Mouse (Mus musculus) fibroblast of lung, adult 2 months (primary cell): Measurements from ENCODE around the gene Fcor.

Experiments
- DNase-seq: peaks from one replicate; pipeline ENCODE4 v3.0.0-alpha.2; 2011; ENCODE audit warnings: low read depth

Gene Fcor

DNA sequence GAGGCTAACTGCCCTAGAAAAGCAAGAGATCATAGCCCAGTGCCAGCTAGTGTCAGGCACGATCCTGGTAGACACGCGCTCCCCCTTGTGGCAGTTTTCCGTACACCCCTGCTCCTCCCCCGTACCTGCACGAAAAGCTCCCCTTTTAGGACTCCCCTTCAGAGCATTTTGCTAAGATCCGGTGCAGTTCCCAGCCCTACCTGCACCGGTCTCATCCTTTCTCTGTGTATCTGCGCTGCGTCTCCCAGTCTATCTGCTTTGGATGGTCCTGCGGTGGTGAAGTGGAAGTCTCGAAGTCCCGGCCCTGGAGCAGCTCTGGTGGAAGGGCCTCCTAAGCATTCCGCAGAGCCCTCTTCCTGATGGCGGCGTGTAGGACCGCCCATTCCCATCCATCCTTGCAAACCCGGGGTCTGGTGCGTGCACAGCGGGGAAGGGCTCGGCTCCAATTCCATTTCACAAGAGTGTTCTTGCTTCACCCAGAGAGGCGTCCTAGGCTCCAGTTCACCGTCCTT is at the start of gene Fcor:
Fcor (minus strand) TSS at position 383 of the 512 bp plus-strand sequence.
- DNase-seq, result peak; percentile 54

DNA sequence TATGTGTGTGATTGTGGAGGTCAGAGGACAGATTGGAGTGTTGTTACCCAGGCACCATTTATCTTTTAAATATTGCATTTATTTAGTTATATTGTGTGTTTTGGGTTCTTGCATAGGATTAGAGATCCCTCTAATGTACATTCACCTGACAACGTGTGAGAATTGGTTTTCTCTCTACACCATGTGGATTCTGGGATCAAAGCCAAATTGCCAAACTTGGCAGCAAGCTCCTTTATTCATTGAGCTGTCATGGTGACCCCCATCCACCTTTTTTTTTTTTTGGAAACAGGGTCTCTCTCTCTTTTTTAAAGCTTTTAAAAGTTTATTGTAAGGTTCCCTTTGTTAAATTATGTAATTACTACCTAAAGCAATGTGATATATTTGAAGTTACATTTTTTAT is 48.9 kb upstream of the Fcor start:
- DNase-seq, result no peak

DNA sequence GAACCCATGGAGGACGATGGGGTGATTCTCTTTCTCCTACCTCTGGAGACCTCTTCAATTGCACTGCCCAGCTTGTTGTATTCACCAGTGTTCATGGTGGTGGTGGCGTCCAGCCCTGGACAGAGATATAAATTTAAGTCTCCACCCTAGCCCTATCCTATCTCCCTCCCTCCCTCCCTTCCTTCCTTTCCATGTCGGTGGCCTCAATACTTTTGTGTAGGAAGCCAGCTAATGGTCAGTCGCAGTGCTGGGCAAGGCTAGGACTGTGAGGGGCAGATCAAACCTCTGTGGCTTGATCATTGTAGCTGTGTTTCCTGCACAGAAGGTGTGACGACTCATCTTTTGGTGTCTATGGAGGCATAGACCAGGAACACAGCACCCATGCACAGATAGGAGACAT is 48.4 kb upstream of the Fcor start, which contains the start of gene Clec4g:
Clec4g (minus strand) TSS at position 101 of the 400 bp plus-strand sequence.
- DNase-seq, result no peak

DNA sequence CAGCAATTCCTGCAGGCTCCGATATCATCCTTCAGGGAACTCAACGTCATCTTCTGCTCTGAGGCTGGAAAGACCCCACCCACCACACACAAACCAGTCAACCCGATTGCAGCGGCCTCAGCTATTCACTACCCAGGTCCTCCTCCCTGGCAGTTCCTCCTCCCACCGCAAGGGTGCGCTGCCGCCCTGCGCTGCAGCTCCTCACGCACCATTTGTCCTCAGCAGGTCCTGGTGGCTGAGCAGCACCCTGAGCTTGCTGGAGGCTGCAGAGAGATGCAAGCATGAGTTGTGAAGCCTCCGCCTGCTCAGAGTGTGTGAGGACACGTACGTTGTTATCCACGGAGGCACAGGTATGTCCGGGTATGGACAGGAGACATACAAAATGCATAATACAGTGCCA is 46.4 kb upstream of the Fcor start:
- no peak for DNase-seq

DNA sequence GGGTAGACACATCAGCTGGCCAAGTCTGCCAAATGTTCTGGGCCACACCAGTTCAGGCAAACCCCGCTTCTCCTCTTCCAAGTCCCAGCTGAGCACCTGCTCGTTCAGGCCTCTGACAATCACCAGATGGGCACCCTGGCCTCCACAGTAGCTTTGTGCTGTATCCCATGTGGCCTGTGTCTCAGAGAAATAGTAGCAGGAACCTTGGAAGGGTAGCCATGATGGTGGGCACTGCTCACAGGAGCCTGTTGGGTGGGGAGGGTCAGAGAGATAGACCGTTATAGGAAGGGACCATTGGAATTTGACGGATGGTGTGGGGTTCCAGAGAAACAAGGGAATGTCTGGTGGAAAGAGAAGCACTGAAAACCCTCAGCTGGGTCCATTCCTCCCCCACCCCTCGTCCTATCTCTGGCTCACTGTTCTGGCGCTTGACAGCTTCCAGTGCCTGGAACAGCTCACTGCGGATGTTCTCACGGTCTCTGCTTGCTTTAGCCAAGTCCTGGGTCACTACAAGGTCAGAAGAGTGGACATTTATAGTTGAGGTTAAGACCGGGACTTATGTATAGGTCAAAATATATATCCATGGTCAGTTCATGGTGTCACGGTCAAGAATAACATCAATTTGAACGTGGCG is 45.3 kb upstream of the Fcor start:
- no peak for DNase-seq

DNA sequence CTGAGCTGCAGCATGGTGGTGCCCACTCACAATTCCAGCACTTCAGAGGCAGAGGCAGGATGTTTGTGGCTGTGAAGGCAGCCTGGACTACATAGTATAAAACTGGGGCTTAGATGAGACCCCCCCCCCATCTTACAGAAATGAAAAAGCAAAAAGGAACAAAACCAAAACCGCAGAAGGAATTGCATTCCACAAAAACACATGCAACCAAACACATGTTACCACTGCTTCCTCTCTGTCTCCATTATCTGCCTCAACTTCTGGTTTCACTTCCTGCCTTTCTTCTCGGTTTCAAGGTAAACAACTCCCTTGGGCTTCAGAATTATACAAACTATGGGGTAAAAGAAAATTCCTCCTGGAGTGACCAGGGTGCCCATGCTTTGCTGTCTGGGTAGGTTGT is 39.5 kb upstream of the Fcor start:
- DNase-seq, result no peak

DNA sequence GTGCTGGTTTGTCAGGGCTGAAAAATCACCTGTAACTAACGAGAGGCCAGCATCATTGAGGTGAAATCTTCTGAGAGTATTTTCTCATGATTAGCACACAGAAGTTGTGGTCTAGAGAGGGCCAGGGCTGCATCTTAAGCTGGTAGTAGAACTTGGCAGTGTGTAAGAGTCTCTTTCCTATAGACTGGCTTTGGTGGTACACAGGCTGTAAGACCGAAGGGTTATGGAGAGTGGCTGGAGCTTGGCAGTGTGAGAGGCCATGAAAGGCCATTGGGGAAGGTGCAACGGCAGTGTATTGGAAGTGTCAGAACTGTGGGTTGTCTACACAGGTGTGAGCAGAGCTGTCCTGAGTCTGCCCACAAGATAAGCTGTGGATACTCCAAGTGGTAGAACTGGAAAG is 38.1 kb upstream of the Fcor start:
- DNase-seq, result no peak

DNA sequence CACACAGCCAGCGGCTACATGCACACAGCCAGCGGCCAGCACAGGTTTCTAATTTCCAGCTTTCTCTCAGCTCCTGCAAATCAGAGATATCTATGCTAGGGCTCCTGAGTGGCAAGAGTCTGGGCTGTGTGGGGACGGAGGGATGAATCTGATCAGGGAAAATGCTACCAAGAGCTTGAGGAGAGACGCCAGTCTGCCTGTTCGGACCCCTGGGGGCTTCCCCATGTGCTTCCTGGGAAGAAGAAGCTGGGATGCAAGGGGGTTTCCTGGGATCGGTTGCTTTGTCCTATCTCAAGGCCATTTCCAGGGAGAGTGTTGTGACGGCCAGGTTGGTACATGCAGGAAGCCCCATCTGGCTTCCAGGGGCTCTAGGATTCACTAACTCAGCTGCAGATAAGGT is 35.4 kb upstream of the Fcor start:
- no peak for DNase-seq

DNA sequence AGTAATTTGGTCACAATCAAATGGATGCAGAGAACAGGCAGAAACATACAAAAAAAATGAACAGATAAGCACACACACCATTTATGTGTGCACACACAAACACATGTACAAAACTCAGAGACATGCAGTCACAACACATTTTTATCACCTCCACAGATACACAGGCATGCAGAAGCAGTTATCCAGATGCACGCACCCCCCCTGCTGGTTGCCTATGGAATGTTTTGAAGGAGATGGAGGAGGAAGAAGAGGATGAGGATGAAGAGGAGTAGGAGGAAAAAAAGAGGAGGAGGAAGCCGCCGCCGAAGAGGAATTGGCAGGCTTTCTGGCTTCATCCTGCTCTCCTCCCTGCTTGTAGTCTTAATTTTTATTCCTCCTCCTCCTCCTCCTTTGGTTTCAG is 33.5 kb upstream of the Fcor start:
- no peak for DNase-seq

DNA sequence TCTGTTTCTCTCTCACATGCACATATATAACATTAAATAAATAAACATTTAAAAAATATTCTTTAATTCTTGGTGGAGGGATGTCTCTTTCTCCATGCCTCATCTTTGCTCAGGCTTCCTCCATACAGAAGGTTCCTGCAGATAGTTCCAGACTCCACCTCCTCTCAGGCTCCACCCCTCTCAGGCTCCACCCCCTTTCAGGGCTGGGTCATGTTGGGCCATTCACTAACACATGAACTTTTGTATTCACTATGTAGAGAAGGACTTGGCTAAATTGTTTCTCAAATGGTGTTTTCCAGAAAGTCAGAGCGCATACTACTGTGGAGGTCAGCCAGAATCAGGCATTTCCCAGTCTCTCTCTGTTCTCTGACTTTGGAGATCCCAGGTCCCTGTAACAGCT is 29.3 kb upstream of the Fcor start:
- DNase-seq, result no peak

DNA sequence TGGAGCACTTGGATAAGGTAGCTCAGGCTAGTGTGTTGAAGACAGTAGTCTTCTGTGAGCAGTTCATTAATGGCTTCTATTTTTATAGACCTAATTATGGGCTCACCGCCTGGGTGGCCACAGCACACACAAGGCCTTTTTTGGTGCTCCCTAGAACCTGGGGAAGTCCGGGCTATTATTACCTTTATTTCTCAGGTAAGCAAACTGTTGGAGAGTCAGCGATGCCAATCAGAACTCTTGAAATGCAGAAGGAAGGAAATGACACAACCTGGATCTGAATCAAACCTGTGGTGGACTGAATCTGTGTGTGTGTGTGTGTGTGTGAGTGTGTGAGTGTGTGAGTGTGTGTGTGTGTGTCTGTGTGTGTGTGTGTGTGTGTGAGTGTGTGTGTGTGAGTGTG is 22.0 kb upstream of the Fcor start, which contains the start of gene Fcer2a:
Fcer2a (minus strand) TSS at position 55 of the 400 bp plus-strand sequence.
- no peak for DNase-seq

DNA sequence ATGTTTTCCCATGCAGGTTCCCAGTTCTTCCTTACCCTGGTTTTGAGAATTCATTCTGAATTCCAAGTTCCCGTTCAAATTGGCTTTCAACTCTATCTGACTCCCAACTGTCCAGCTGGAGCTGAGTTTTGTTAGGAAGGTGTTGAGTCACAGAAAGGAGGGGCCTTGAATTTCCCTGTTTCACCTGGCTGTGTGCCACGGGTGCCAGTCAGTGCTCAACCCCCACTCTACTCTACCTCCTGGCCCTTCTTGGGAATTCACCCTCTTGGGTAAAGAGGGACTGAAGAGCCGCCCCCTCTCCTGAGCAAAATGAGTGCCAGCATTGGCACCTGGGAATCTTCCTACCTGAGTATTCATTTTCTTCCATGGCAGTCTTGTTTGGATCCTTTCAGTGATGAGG is 18.6 kb upstream of the Fcor start:
- no peak for DNase-seq

DNA sequence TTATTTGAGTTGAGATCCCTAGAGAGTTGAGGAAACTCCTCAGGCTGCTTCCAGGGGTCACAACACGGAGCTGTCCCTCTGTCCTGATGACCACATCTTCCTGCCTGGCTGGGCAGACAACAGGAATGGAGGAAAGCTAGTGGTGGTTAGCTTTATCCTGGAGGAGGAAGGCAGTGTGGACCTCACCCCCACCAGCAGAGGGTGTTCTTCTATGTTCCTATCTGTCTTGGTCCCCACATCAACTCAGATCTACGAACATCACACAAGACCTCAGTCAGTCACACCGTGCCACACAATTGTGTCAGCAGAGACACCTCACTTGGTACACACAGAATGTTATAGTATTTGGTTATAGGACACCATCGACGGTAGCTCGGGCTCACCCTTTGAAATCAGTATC is 15.4 kb upstream of the Fcor start:
- no peak for DNase-seq

DNA sequence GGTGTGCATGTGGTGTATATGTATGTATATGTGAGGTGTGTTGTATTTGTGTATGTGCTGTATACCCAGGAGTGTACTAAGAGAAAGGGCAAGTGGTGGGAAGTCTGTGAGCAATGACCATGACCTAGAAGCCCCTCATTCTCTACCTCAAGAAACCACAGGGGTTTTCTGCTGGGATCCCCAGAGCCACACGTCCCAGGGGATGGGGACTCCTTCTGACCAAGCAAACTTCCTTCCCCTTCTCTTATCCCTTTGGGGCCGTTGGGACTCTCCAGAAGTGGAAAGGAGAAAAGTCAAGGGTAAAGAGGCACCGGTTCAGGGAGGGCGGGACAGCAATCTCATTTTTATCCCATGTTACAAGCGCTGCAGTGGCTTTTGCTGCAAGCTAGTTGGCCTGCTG is 13.3 kb upstream of the Fcor start:
- no peak for DNase-seq

DNA sequence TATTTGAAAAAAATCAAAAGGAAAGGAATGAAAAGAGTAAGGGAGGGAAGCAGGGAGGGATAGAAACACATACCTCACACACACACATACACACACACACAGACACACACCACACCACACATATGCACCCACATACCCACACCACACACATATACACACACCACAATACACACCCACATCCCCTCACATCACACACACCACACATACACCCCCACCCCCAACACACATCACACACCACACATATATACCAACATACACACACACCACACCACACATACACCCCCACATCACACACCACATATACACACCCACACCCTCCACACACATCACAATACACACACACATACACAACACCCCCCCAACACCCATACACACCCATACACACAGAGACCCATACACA is 12.4 kb upstream of the Fcor start:
- no peak for DNase-seq

DNA sequence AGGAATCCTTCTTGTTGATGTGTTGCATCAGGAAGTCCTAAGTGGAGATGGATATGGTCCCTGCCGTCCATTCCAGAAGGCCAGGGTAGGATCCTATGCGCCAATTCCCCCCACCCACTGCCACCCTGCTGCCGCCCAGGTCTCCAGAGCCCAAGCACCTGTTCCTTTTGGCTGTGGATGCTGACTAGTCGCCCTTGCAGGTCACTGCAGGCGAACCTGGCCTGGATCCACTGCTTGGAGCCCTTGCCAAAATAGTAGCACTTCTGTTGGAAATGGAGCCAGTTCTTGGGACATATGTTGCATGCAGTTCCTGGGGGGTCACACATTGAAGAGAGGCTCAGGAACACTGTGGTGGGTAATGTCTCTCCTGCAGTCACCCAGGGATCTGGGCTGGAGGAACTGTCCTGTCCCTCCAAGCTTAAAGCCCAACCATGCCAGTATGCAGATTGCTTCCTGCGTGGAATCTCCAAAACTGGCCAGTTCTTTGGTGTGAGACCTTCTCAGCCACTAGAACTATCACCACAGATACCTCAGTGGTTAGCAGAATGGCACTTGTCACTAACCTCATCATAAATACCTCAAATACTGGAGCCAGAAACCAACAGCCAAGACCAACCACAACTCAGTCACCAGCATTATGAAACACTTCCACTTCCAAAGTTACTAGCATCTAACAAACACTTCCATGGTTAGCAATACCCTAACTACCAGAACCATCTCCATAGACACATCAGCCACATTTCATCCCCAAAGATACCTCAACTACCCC is 11.4 kb upstream of the Fcor start:
- DNase-seq, result no peak

DNA sequence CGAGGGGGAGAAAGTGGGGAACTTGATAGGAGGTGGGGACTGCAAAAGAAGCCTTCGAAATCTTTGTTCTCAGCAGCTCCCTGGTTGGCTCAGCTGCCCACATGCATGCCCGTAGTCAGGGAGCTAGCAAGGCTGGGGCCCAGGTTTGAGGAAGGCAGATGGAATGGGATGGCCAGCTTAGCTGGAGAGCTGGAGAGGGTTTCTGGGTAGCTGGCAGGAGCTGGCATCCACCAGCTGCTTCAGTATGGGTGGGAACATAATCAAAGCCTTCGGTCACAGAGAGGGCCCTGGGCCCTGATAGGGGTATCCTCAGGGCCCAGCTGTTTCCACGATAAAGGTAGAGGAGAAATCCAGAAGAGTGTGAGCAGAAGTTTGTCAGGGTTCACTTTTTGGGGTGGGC is 10.3 kb upstream of the Fcor start:
- DNase-seq, result no peak

DNA sequence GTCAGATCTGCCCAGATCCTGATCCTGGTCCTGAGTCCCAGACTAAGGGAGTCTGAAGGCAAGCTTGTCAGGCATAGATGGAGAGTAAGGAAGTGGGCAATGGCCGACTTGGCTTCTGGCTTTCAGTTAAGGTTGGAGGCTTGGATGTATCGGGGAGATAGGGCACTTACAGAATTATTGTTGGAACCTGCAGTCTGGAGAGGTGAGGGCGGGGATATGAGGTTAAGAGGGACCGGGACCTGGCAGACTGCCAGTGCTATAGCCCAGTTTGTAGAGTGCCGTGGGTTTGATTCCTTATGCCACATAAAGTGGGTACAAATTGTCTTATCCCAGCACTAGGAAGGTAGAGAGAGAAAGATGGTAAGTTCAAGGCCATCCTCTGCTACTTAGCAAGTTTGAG is 7.5 kb upstream of the Fcor start:
- no peak for DNase-seq

DNA sequence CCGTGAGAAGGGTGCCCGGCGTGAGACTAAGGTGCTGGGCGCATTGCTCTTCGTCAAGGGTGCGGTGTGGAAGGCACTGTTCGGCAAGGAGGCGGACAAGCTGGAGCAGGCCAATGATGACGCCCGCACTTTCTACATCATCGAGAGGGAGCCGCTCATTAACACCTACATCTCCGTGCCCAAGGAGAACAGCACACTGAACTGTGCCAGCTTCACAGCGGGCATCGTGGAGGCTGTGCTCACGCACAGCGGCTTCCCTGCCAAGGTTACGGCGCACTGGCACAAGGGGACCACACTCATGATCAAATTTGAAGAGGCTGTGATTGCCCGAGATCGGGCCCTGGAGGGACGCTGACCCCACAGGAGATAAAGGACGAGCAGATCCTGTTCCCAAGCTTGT is 7.1 kb upstream of the Fcor start:
- DNase-seq, result no peak

DNA sequence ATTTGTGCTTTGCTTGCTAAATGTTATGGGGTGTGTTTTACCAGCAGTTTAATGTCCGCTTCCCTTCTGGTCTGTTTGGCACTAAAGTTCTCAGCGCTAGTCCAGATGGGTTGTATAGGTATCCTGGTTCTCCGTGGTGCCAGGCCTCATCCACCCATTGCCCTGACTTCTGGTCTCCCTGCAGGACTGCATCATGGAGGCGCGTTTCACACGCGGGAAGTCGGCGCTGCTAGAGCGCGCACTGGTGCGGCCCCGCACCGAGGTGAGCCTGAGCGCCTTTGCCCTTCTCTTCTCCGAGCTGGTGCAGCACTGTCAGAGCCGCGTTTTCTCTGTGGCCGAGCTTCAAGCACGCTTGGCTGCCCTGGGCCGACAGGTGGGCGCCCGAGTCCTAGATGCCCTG is 6.7 kb upstream of the Fcor start:
- no peak for DNase-seq

DNA sequence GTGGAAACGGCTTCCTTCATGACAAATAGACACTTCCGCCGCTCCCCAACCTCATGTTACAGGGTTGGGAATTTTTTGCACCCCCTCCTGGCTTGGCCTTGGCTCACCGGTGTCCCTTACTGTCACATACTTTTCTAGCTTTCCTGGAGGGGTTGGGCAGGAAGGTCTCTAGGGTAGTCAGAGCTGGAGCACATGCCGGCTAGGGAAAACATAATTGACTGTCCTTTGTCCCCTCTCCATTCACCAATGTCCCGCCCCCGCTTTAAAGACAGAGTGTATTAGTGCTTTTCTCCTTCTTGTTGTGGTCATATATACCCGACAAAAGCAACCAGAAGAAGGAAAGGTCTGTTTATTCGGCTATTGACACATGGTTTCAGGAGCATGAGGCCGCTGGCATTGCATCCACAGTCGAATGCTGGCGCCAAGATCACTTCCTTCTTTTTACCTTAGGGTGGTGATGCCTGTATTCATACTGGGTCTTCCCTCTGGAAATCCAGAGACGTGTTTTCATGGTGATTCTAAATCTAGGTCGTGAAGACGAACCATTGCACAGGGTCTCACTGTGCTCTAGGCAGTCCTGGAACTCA is 4.9 kb upstream of the Fcor start:
- no peak for DNase-seq

DNA sequence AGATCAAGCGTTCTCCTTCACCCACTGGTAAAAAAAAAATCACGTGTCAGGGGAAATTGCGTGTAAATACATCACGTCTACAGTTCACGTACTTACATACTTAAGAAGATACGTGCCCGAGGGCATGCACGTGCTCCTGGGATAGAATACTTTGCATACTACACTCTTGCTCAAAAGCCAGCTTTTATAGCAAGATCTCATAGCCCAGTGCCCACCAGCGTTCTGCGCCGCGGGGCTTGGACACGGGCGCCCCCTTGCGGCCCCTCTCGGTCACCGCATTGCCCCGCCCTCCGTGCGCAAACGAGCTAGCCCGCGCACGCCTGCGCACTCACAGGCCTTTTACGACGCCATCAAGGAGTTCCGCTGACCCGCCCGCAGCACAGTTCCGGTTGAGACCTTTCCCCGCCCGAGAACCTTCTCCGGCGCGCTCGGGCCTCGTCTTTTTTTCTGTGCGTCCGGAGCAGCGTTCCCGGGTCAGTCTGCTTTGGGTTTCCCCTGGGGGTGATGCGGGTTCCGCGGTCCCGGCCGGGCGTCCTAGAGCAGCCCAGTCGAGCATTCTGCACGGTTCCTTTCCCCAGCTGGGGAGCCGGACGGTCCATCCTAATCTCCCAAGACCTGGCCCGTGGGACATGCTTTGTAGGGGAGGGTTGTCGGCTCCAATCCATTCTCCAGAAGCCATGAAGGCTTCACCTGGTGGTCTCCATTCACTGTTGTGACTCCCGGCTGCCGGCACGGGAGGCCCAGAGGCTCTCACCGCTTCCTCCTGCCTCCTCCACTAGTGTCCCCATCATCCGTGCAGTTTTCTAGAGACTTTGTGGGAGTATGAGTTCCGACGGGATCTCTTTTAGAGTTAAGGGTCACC is 4.2 kb upstream of the Fcor start, which contains the start of gene Trappc5:
Trappc5 (plus strand) TSS at position 169 of the 862 bp plus-strand sequence.
- peak; percentile 75 for DNase-seq
